ENCODE assay signal across 8 mouse cellular contexts in the genomic region with DNA sequence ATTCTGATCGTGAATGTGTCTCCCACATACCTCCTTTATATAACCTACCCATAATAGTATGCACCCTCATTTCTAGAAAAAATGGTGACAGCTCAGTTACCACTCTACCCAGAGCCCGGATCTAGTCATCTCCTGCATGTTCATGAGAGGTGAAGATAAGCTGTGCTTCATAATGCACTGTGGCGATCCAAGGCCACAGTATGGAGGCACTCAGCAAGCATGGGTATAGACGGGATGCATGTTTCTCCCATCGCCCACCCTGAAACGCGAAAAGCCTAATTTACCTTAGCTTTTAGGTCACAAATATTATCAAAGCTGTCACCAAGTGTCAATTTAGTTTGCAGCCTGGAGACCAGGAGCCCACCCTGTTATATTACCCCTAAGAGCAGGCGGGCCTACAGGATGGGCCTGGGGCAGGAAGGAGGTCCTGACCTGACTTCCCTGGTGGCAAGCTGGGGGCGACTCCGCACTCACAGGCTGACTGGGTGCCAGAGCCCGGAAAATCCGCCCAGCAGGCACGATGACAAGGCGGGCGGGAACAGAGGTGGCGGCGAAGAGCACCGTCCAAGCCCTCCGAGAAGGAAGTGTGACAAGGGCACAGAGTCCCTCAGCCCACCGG. TPM values are rescaled to one million over a fixed set of nuclear protein-coding genes. Genes with fewer than 3 reads are reported as not detected.
A peak's percentile ranks its signal among the peaks of the same experiment; 100 is the strongest.
DNase-seq lines count a peak whose midpoint lies in the region; ATAC-seq and TF ChIP-seq lines count a peak whose summit lies in the region.

No protein-coding gene starts in this region.

- no peaks in the 10 kb centered on the region for H3K9me3 ChIP-seq in heart, postnatal 0 days (replicated peaks; ENCODE audit: control insufficient read depth, low read length)
- no peaks in the 10 kb centered on the region for H3K9me3 ChIP-seq in limb, embryonic 15.5 days

- peak; percentile 72 for ATAC-seq in heart, postnatal 0 days (ENCODE audit: insufficient read depth, low read depth)
- peak; percentile 67 for ATAC-seq in limb, embryonic 15.5 days (ENCODE audit: insufficient number of reproducible peaks, low FRiP score, low TSS enrichment, low read depth)
- ATAC-seq in neutrophil, adult 5-6 weeks (ENCODE audit: extremely low read depth, insufficient number of reproducible peaks, low FRiP score, poor library complexity, severe bottlenecking) = peak; percentile 30

- no peaks in the 10 kb centered on the region for H3K36me3 ChIP-seq in heart, postnatal 0 days (replicated peaks; ENCODE audit: control insufficient read depth, insufficient read depth, low read length)
- H3K36me3 ChIP-seq in limb, embryonic 15.5 days = no peaks in the 10 kb centered on the region

- no peaks in the 10 kb centered on the region for H3K27me3 ChIP-seq in heart, postnatal 0 days (ENCODE audit: control insufficient read depth, insufficient read depth, low read length)
- H3K27me3 ChIP-seq in limb, embryonic 15.5 days = no peaks in the 10 kb centered on the region

- H3K4me2 ChIP-seq in heart, postnatal 0 days (ENCODE audit: low read depth, low read length) = peak overlapping the region; percentile 76
- H3K4me2 ChIP-seq in limb, embryonic 15.5 days = peak overlapping the region; percentile 67

- intact Hi-C loops in gastrocnemius, adult 2 months (cut with DNase I) = no loop called here

- H3K4me3 ChIP-seq in gastrocnemius, adult 2 months = peak overlapping the region; percentile 85
- H3K4me3 ChIP-seq in heart, postnatal 0 days (ENCODE audit: low read depth, low read length) = peak overlapping the region; percentile 89
- peak overlapping the region; percentile 77 for H3K4me3 ChIP-seq in limb, embryonic 15.5 days

- DNase-seq in gastrocnemius, adult 2 months = no peak
- DNase-seq in gastrocnemius, adult 8-10 months (ENCODE audit: low spot score in 2 of 2) = no peak
- peak; percentile 21 for DNase-seq in urinary bladder, postnatal 10 days (ENCODE audit: low spot score)
- no peak for DNase-seq in urinary bladder, adult 18-20 months (ENCODE audit: low spot score in 2 of 2)
- DNase-seq in heart, postnatal 0 days (ENCODE audit: low spot score) = peak; percentile 54
- DNase-seq in gastrocnemius, adult 18-20 months (ENCODE audit: low spot score) = no peak

- TF ChIP-seq CTCF in gastrocnemius, adult 2 months (IDR thresholded peaks at IDR 0.05) = no peak
- no peak for TF ChIP-seq CTCF in heart, postnatal 0 days (IDR thresholded peaks at IDR 0.05; ENCODE audit: low read depth)

- TF ChIP-seq EP300 in heart, postnatal 0 days (IDR thresholded peaks at IDR 0.05; ENCODE audit: low read depth) = no peak

- peak overlapping the region; percentile 94 for H3K9ac ChIP-seq in heart, postnatal 0 days (replicated peaks; ENCODE audit: low read depth, low read length)
- peak overlapping the region; percentile 95 for H3K9ac ChIP-seq in limb, embryonic 15.5 days

- WGBS in heart, postnatal 0 days = 1% methylated on average over 20 of the region's 20 CpGs
- WGBS in limb, embryonic 15.5 days = 2% methylated on average over 20 of the region's 20 CpGs

- H3K27ac ChIP-seq in gastrocnemius, adult 2 months = peak overlapping the region; percentile 95
- peak overlapping the region; percentile 98 for H3K27ac ChIP-seq in heart, postnatal 0 days (ENCODE audit: low read depth)
- peak overlapping the region; percentile 89 for H3K27ac ChIP-seq in limb, embryonic 15.5 days

- peaks cover 6% of the 10 kb centered on the region for H3K4me1 ChIP-seq in heart, postnatal 0 days (ENCODE audit: control insufficient read depth, insufficient read depth)
- H3K4me1 ChIP-seq in limb, embryonic 15.5 days = peaks cover 9% of the 10 kb centered on the region; the same call in 1 of the 2 replicates

RNA-seq across cellular contexts. Expression of a gene that starts 0.5 kb away (rescaled TPM):
- 10 to 100 TPM; 18.5 to 19.6 TPM for total RNA-seq in gastrocnemius, adult 2 months (2021)
- total RNA-seq in gastrocnemius, adult 8-10 months (2022) = 10 to 100 TPM; 18.8 to 22.1 (median 20.4) TPM
- 14.4 and 18.7 TPM in 2 replicates for total RNA-seq in heart, postnatal 0 days (2014; rRNA removed; ENCODE audit: low replicate concordance)
- polyA plus RNA-seq in heart, postnatal 0 days (2015; fragmentation: Nextera tagmentation; extraction: Ambion mirVana) = 14.4 and 15.0 TPM in 2 replicates
- 16.8 and 17.4 TPM in 2 replicates for polyA plus RNA-seq in limb, embryonic 15.5 days (2015; fragmentation: Nextera tagmentation; extraction: Ambion mirVana)
- 49.7 and 56.2 TPM in 2 replicates for total RNA-seq in neutrophil, adult 5-6 weeks (2017)
- 10 to 100 TPM; 20.0 to 21.7 TPM for total RNA-seq in gastrocnemius, adult 18-20 months (2021)

Comparison
In these comparisons a context has a peak if more than half of its experiments do, and no peak if none do; other contexts are left out.
1. DNase-seq: peak in urinary bladder, postnatal 10 days (single experiment) and heart, postnatal 0 days (single experiment); none in gastrocnemius, adult 2 months (single experiment), gastrocnemius, adult 8-10 months (0 of 2), urinary bladder, adult 18-20 months (0 of 2) and gastrocnemius, adult 18-20 months (single experiment).
2. Peak in every context shown above with its lines, with median percentiles within 50 percentile points of each other: H3K27ac ChIP-seq, H3K4me3 ChIP-seq and ATAC-seq.